Mouse (Mus musculus): ENCODE measurements around the gene Kif19a.

Gene Kif19a

DNA sequence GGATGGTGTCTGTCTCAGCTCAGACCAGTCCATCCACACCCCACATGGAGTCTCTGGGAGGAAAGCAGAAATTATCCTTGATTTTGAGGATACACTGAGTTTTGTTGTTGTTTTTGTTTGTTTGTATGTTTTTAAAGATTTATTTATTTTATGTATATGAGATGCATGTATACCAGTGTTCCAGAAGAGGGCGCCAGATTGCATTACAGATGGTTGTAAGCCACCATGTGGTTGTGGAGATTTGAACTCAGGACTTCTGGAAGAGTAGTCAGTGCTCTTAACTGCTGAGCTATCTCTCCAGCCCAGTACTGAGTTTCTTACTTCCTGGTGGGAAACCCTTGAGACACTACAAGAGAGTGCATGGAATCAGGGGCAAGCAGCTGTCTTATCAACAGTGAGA, 44.2 kb downstream of the Kif19a start:
- DNase-seq = no peak

GRCm38 (mm10) chr11:114810344-114810743, 45.2 kb downstream of the Kif19a start:
- DNase-seq = no peak

DNA sequence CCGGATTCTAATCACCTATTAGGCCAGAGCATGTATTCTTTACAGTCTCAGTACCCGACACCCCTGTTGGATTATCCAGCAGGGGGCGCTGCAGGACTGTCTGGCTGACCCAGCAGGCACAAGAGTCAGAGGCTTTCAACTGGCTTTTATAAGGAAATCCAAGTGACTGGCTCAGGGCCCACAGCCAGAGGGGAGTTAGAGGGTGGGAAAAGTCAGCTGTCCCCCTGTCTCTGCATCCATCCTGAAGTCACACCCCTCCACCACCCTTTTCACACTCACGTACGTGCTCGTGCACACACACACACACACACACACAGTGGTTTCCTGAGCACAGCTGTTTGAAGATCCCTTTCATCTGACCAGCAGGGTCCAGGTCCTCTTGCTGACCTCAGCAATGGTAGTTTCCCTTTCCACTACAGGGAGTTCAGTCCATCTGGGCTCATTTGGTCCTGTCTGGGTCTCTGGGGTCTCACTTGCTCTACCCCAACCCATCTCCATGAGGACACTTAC, 47.6 kb downstream of the Kif19a start:
- DNase-seq = peak; percentile 96

DNA sequence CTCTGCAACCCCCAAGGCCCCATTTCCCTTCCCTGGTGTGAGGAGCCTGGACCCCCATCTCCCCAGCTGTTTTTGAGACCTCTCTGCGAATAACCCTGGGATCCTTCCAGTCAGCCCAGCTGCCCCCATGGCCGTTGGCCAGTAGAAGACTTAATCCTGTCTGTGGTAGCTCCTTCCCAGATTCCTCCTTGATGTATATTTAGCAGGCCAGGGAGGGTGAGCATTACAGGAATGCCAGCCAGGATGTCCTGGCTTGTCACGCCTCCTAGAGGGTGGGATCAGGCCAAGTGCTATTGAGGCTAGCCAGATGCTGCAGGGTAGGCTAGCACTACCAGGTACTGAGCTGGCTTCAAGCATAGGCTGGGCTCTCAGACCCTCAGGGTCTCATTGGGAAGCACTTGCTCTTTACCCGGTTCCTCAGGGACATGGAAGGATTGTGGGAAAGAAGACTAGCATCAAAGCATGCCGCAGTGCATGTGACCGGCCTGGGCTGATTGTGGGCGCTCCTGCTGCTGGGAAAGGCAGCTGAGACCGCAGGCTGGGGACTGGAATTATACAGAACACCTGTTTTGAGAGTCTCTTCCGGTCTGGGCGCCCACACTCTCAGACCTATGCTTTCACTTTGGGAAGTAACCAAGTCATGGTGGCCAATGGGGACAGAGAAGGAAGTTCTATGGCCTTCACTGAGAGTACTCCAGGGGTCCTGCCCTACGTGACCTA, 49.8 kb downstream of the Kif19a start:
- no peak for DNase-seq

DNA sequence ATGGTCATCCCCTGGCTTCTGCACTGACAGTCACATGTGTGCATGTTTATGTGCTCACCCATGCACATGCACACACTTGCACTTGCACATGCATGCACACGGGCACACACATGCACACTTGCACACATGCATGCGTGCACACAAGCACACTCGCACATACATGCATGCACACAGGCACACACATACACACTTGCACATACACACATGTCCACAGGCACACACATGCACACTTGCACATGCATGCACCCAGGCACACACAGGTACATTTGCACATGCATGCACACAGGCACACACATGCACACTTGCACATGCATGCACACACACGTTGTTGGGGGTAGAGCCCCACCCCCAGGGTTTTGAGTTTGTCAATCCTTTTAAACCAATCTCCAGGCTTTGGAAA, 51.7 kb downstream of the Kif19a start:
- DNase-seq = no peak

DNA sequence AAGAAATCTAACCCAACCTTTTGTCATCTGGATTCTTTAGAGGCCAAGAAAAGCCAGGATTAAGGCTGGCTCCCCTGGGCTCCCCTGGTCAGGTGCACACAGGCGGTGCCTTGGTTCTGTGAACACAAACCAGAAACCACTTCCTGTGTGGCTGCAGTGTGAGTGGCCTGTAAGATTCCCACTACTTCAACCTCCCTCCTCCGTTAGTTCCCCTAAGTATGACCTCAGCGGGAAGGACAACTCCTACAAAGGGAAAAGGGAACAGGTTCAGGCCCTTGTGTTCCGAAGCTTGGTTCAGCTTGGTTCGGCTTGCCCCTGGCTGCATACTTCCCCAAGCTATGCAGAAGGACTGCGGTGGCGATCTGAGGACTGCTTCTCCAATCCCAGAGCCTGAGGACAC, 53.0 kb downstream of the Kif19a start:
- no peak for DNase-seq

GRCm38 (mm10) chr11:114819110-114819509, 53.9 kb downstream of the Kif19a start:
- no peak for DNase-seq

GRCm38 (mm10) chr11:114820444-114820843, 55.3 kb downstream of the Kif19a start:
- no peak for DNase-seq

- no peak for DNase-seq
These were observed 56.1 kb downstream of the Kif19a start for GRCm38 (mm10) chr11:114821325-114821724.

DNA sequence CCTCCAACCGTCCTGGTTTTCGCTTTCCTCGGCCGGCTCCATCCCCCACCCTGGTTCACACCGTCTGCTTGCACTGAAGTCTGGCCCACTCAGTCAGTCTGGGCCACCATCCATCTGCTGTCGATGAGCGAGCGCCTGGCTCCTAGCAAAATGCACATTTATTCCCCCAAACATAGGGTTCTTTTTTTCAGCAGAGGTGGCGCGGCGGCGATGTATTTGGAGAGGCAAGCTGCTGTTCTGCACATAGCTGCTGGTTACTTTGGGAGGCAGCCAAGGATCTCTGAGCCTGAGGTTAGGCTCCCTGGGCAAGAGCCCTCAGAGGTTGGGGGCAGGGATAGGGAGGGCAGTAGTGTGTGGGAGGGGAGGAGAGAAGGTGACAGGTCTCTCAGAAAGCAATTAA, 57.5 kb downstream of the Kif19a start:
- peak; percentile 65 for DNase-seq

DNA sequence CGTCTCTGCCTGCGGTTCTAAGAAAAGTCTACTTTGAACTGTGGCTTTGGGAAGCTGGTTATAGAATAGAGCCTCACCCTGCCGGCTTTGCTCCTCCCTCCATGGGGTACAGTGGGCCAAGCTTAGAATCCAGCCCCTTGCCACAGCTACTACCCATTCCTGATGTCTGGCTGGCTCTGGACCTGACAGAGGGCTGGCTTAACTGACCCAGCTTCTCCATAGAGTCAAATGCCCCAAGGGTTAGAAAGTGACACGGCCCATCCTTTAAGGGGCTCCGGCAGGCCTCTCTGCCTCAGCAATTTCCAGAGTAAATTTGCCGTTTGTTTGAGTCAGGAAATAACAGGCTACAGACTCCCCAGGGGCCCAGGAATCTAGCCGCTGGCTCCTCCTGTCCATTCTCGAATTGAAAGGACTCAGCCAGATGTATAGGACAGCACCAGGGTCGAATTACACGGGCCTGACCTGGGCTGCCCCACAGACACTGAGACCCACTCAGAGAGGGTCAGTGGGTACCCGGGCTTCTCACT, 58.1 kb downstream of the Kif19a start:
- no peak for DNase-seq

- DNase-seq = no peak
These were observed 61.5 kb downstream of the Kif19a start for GRCm38 (mm10) chr11:114826686-114827085.

GRCm38 (mm10) chr11:114829499-114830432, 64.6 kb downstream of the Kif19a start:
- DNase-seq = peak; percentile 63

- no peak for DNase-seq
These were observed 65.2 kb downstream of the Kif19a start for GRCm38 (mm10) chr11:114830433-114830773.

DNA sequence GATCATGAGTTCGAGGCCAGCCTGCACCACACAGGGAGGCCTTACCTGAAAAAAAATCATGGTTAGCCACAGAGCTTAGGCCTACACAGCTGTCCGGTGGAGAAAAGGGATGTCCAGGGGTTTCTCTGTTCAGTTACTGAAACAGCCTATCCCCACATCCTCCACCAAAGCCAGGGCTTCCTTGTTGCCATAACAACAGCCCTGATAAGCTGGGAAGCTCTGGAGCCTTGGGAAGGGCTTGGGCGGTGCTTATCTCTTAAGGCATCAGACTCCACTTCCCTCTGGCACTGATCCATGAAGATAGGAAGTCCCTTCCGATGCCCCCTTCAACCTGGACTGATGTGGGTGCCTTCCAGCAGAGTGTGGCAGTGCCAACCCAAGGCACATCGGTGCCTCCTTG, 68.0 kb downstream of the Kif19a start:
- DNase-seq = no peak

Data from lung, postnatal 14 days (tissue).